Mouse (Mus musculus) T-helper 2 cell (primary cell): ENCODE results near the gene Adgrf1.

ENCODE experiments used
- in situ Hi-C: fragments of 300-600 bp; cut with MboI, MseI; formaldehyde crosslinking; loops from one replicate; pipeline ENCODE4 v1.15.1; 2025; ENCODE audit warnings: high pct_unique_total_duplicates

The Adgrf1 gene

DNA sequence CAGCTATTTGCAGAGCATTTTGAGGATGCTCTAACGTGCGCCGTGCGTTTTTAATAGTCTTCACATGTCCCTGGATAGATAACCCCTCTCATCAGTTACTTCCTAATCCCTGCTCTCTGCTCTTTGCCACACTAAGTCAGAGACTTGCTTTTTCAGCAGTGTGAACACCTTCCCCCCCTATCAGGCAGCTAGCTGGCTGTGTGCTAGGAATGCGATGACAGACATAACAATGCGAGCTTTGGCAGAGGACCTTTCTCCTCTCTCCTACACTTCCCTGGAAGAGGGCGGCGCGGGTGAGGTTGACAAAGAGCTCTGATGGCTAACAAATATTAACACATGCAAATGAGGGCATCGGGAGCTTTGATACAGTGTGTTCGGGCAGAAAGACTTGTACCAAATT, 92.2 kb downstream of the Adgrf1 start:
- in situ Hi-C loops: no loop called here

DNA sequence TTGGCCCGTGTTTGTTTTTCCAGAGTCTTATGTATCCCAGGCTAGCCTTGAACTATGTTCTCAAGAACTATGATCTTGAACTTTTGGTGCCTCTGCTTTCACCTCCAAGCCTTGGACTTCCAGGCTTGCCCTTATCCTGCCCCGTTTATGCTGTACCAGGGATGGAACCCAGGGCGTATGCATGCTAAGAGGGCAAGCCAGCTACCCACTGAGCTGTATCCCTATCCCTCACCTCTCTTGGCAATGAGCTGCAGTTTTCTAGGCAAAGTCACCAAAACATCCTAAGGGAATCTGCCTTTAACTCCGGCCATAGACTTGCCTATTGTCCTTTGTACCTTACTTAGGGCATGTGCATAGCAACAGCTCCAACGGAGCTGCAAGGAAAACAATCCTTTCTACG, 92.8 kb downstream of the Adgrf1 start:
- in situ Hi-C loops: no loop called here

DNA sequence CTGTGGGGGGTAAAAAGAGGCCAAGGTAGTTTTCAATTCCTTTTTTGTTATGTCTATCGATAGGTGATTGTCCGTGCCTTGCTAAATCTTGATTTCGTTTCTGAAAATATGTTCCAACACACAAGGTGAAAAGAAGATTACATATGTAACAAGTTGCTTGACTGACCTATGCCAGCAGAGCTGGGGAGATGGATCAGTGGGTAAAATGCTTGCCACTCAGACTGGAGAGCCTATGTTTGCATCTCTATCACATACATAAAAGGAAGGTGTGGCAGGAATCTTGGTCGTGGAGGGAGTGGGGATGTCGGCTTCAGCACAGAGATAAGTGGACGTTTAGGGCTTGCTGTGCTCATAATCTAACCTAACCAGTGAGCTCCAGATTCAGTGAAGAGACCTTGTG, 93.8 kb downstream of the Adgrf1 start:
- in situ Hi-C loops: no loop called here

DNA sequence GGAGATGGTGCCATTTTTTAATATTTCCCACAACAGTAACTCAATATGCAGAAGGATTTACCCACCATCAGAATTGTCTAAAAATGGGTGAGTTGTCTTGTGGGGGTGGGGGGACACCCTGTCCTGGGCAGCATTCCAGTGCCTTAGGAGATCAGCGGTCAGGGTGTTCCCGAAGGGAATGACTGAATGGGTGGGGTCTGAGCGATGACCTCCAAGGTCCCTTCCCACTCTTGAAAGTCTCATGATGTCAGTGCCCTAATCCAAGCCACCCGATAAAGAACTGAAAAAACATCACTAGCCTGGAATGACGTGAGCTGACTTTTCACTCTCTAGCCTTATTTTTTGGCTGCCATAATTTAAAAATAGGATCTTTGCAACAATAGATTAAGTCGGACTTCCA, 95.2 kb downstream of the Adgrf1 start:
- in situ Hi-C loops: no loop called here

GRCm38 (mm10) chr17:43366486-43366885, 96.4 kb downstream of the Adgrf1 start:
- in situ Hi-C loops: no loop called here

DNA sequence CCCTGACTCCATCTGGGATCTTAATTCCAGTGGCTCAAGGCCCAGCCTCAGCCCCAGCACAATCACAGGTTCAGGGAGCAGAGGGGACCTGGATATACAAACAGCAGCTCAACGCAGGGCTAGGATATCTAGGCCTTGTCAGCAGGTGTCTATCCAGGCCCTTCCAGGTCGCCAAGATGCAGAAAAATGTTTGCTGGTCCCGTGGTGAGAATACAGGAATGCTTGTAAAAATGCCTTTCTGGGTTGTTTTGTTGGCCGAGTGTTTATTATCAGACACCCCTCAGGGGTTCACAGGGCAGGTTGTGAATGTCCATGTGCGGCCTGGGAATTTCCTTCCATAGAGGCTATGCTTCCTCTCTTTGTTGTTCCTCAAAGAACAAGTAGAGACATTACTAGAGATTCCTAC, 98.0 kb downstream of the Adgrf1 start:
- in situ Hi-C loops: no loop called here

- in situ Hi-C loops: no loop called here
Measured at GRCm38 (mm10) chr17:43372604-43373003, 102.5 kb downstream of the Adgrf1 start.

GRCm38 (mm10) chr17:43374020-43374419, 103.9 kb downstream of the Adgrf1 start:
- in situ Hi-C loops: no loop called here
